In the genomic region with DNA sequence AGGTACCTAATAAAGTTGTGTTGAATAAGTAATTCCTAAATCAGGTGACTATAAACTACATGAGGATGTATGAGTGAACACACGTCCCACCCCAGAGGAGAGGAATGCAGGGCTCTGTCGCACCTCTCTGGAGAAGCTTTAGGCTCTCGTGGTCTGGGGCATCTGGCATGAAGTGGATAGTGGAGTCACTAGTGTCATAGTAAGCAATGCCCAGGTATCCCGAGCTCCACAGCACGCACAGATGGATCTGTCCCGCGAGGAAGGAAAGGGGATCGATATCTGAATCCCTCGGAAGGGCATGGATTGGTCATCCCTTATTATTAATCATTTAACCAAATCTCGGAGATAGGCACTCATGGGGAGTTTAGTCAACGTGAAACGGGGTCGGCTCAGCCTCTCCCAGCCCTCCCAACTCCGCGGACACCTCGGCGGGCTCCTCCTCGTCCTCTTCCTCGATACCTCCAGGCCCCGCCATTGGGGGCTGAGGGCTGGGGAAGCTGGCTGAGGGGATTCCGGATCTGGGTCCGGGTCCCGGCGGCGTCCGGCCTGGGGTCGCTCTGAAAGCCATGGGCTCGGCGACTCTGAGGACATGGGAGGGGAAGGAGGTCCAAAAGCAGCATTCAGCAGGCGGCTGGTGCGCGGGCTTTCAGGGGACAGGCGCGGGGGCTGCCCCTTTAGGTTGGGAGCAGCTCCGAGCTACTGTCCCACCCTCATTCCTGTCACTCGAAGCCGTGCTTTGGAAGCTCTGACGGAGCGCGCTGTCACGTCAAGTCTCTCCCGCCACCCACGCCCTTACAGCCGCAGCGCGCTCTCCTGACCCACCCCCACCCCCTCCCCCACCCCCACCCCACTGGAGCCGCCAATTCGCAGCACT, we compare ENCODE assay signal across 8 mouse cellular contexts. TPM values are rescaled to one million over a fixed set of nuclear protein-coding genes. Genes with fewer than 3 reads are reported as not detected.
DNase-seq lines count a peak whose midpoint lies in the region; ATAC-seq and TF ChIP-seq lines count a peak whose summit lies in the region.

No protein-coding gene starts in this region.

- peak overlapping the region; percentile 97 for H3K4me2 ChIP-seq in limb, embryonic 15.5 days
- peak overlapping the region; percentile 98 for H3K4me2 ChIP-seq in stomach, embryonic 14.5 days (replicated peaks; ENCODE audit: low read depth, low read length)

- no peaks in the 10 kb centered on the region for H3K36me3 ChIP-seq in heart, adult 2 months (ENCODE audit: control insufficient read depth, insufficient read depth, low read length)
- H3K36me3 ChIP-seq in limb, embryonic 15.5 days = no peaks in the 10 kb centered on the region
- H3K36me3 ChIP-seq in stomach, embryonic 14.5 days (ENCODE audit: control insufficient read depth, insufficient read depth, low read length) = no peaks in the 10 kb centered on the region

- intact Hi-C loops in heart, adult 2 months (cut with DNase I) = loop anchor here (2.0 kb wide), 1 partner anchor 23 kb away; no protein-coding TSS in a partner anchor

- H3K9me3 ChIP-seq in limb, embryonic 15.5 days = no peaks in the 10 kb centered on the region
- no peaks in the 10 kb centered on the region for H3K9me3 ChIP-seq in stomach, embryonic 14.5 days (ENCODE audit: control insufficient read depth, low read depth, low read length)

- H3K9ac ChIP-seq in heart, adult 2 months (ENCODE audit: low read depth, low read length) = peak overlapping the region; percentile 74
- H3K9ac ChIP-seq in limb, embryonic 15.5 days = peak overlapping the region; percentile 84
- peak overlapping the region; percentile 92 for H3K9ac ChIP-seq in stomach, embryonic 14.5 days (replicated peaks; ENCODE audit: low read depth, low read length)

- TF ChIP-seq POLR2A in heart, adult 2 months (IDR thresholded peaks at IDR 0.05; ENCODE audit: insufficient read depth, low read depth, low read length) = peak; percentile 60; the same call in 1 of the 2 replicates
- peak; percentile 80 for TF ChIP-seq POLR2A in embryonic fibroblast, embryonic 13.5 days (IDR thresholded peaks at IDR 0.05; ENCODE audit: low read depth, low read length)

- H3K79me2 ChIP-seq in heart, adult 2 months (replicated peaks; ENCODE audit: control insufficient read depth, insufficient read depth, low read length) = no peaks in the 10 kb centered on the region

- whole genome bisulfite sequencing in heart, adult 2 months = 4% methylated on average over 47 of the region's 48 CpGs
- WGBS in limb, embryonic 15.5 days = 4% methylated on average over 40 of the region's 48 CpGs
- 4% methylated on average over 43 of the region's 48 CpGs for WGBS in stomach, embryonic 14.5 days

- H3K27ac ChIP-seq in heart, adult 2 months = peak overlapping the region; percentile 80
- peak overlapping the region; percentile 85 for H3K27ac ChIP-seq in embryonic fibroblast, embryonic 13.5 days (ENCODE audit: insufficient read depth, low read length)
- peak overlapping the region; percentile 99 for H3K27ac ChIP-seq in limb, embryonic 15.5 days
- H3K27ac ChIP-seq in stomach, embryonic 14.5 days (ENCODE audit: low read length) = peak overlapping the region; percentile 100

- DNase-seq in heart, adult 2 months = no peak
- no peak for DNase-seq in heart, adult 18-20 months
- DNase-seq in 416B (ENCODE audit: low read depth) = peak; percentile 58
- DNase-seq in cerebellum, postnatal 4 days (ENCODE audit: low spot score in 2 of 2) = no peak
- DNase-seq in right cerebral cortex, postnatal 25 days = no peak

- peak; percentile 81 for ATAC-seq in limb, embryonic 15.5 days (ENCODE audit: insufficient number of reproducible peaks, low FRiP score, low TSS enrichment, low read depth)
- no peak for ATAC-seq in stomach, embryonic 14.5 days (ENCODE audit: insufficient number of reproducible peaks, insufficient read depth, low FRiP score, low read depth)

- peaks cover 9% of the 10 kb centered on the region for H3K4me1 ChIP-seq in heart, adult 2 months (ENCODE audit: control insufficient read depth, insufficient read depth, low read length)
- peaks cover 17% of the 10 kb centered on the region for H3K4me1 ChIP-seq in embryonic fibroblast, embryonic 13.5 days (ENCODE audit: control insufficient read depth, insufficient read depth, low read length)
- peaks cover 43% of the 10 kb centered on the region for H3K4me1 ChIP-seq in limb, embryonic 15.5 days
- peaks cover 35% of the 10 kb centered on the region for H3K4me1 ChIP-seq in stomach, embryonic 14.5 days (ENCODE audit: control insufficient read depth, insufficient read depth, low read length)

- TF ChIP-seq CTCF in heart, adult 2 months (IDR thresholded peaks at IDR 0.05) = no peak
- TF ChIP-seq CTCF in embryonic fibroblast, embryonic 13.5 days (IDR thresholded peaks at IDR 0.05; ENCODE audit: borderline replicate concordance, insufficient read depth, low read length) = no peak

- no peak for TF ChIP-seq EP300 in heart, adult 2 months (IDR thresholded peaks at IDR 0.05; ENCODE audit: insufficient read depth, low read depth, low read length)

- no peaks in the 10 kb centered on the region for H3K27me3 ChIP-seq in heart, adult 2 months (ENCODE audit: control insufficient read depth, insufficient read depth, low read length)
- H3K27me3 ChIP-seq in limb, embryonic 15.5 days = no peaks in the 10 kb centered on the region
- H3K27me3 ChIP-seq in stomach, embryonic 14.5 days (ENCODE audit: control insufficient read depth, insufficient read depth, low read length) = no peaks in the 10 kb centered on the region

- peak overlapping the region; percentile 45 for H3K4me3 ChIP-seq in heart, adult 2 months
- peak overlapping the region; percentile 39 for H3K4me3 ChIP-seq in embryonic fibroblast, embryonic 13.5 days (ENCODE audit: insufficient read depth, low read length)
- peak overlapping the region; percentile 59 for H3K4me3 ChIP-seq in limb, embryonic 15.5 days
- H3K4me3 ChIP-seq in stomach, embryonic 14.5 days (ENCODE audit: low read depth, low read length) = peak overlapping the region; percentile 61

RNA-seq across cellular contexts. Expression of a gene that starts 0.5 kb away (rescaled TPM):
- total RNA-seq in heart, adult 2 months (2021) = under 1 TPM; 0.23 to 0.29 TPM
- 1.00 and 1.2 TPM in 2 replicates for polyA plus RNA-seq in heart, adult 2 months (2012; rRNA removed)
- not detected for total RNA-seq in heart, adult 18-20 months (2021)
- 1.2 and 2.8 TPM in 2 replicates for polyA plus RNA-seq in embryonic fibroblast, embryonic 13.5 days (2011; ENCODE audit: insufficient read length, low read depth, missing spikeins)
- 3.0 and 3.5 TPM in 2 replicates for polyA plus RNA-seq in limb, embryonic 15.5 days (2015; fragmentation: Nextera tagmentation; extraction: Ambion mirVana)
- polyA plus RNA-seq in stomach, embryonic 14.5 days (2014; fragmentation: Nextera tagmentation; extraction: Ambion mirVana) = 3.6 and 3.8 TPM in 2 replicates

RNA-seq across cellular contexts. Expression of a gene that starts 3.7 kb away (rescaled TPM):
- 10 to 100 TPM; 32.5 to 33.1 TPM for total RNA-seq in heart, adult 2 months (2021)
- 44.4 and 51.6 TPM in 2 replicates for polyA plus RNA-seq in heart, adult 2 months (2012; rRNA removed)
- 10 to 100 TPM; 30.4 to 32.4 TPM for total RNA-seq in heart, adult 18-20 months (2021)
- 266 and 360 TPM in 2 replicates for polyA plus RNA-seq in embryonic fibroblast, embryonic 13.5 days (2011; ENCODE audit: insufficient read length, low read depth, missing spikeins)
- polyA plus RNA-seq in limb, embryonic 15.5 days (2015; fragmentation: Nextera tagmentation; extraction: Ambion mirVana) = 351 and 363 TPM in 2 replicates
- polyA plus RNA-seq in stomach, embryonic 14.5 days (2014; fragmentation: Nextera tagmentation; extraction: Ambion mirVana) = 83.0 and 88.5 TPM in 2 replicates

RNA-seq across cellular contexts. Expression of a gene that starts 12.8 kb away (rescaled TPM):
- 10 to 100 TPM; 20.0 to 20.5 TPM for total RNA-seq in heart, adult 2 months (2021)
- 31.4 and 40.8 TPM in 2 replicates for polyA plus RNA-seq in heart, adult 2 months (2012; rRNA removed)
- total RNA-seq in heart, adult 18-20 months (2021) = 10 to 100 TPM; 14.0 to 19.8 TPM
- 46.4 and 52.8 TPM in 2 replicates for polyA plus RNA-seq in embryonic fibroblast, embryonic 13.5 days (2011; ENCODE audit: insufficient read length, low read depth, missing spikeins)
- polyA plus RNA-seq in limb, embryonic 15.5 days (2015; fragmentation: Nextera tagmentation; extraction: Ambion mirVana) = 321 and 336 TPM in 2 replicates
- 292 and 322 TPM in 2 replicates for polyA plus RNA-seq in stomach, embryonic 14.5 days (2014; fragmentation: Nextera tagmentation; extraction: Ambion mirVana)

RNA-seq across cellular contexts. Expression of a gene that starts 18.2 kb away (rescaled TPM):
- total RNA-seq in heart, adult 2 months (2021) = not detected
- 0.20 and 0.67 TPM in 2 replicates for polyA plus RNA-seq in heart, adult 2 months (2012; rRNA removed)
- not detected for total RNA-seq in heart, adult 18-20 months (2021)
- not detected in 2 replicates for polyA plus RNA-seq in embryonic fibroblast, embryonic 13.5 days (2011; ENCODE audit: insufficient read length, low read depth, missing spikeins)
- polyA plus RNA-seq in limb, embryonic 15.5 days (2015; fragmentation: Nextera tagmentation; extraction: Ambion mirVana) = 8.9 and 9.4 TPM in 2 replicates
- 16.3 and 21.3 TPM in 2 replicates for polyA plus RNA-seq in stomach, embryonic 14.5 days (2014; fragmentation: Nextera tagmentation; extraction: Ambion mirVana)

RNA-seq across cellular contexts. Expression of a gene that starts 19.1 kb away (rescaled TPM):
- under 1 TPM; 0.34 to 0.55 TPM for total RNA-seq in heart, adult 2 months (2021)
- 0.23 and 0.64 TPM in 2 replicates for polyA plus RNA-seq in heart, adult 2 months (2012; rRNA removed)
- not detected for total RNA-seq in heart, adult 18-20 months (2021)
- polyA plus RNA-seq in embryonic fibroblast, embryonic 13.5 days (2011; ENCODE audit: insufficient read length, low read depth, missing spikeins) = not detected in 2 replicates
- 181 and 203 TPM in 2 replicates for polyA plus RNA-seq in limb, embryonic 15.5 days (2015; fragmentation: Nextera tagmentation; extraction: Ambion mirVana)
- 0.30 and 0.63 TPM in 2 replicates for polyA plus RNA-seq in stomach, embryonic 14.5 days (2014; fragmentation: Nextera tagmentation; extraction: Ambion mirVana)
